Mouse (Mus musculus) hematopoietic stem cell, adult 5-6 weeks (primary cell): ENCODE data around the gene Rnf43. TPM values are rescaled to one million over a fixed set of nuclear protein-coding genes. Genes with fewer than 3 reads are reported as not detected.
A peak's percentile ranks its signal among the peaks of the same experiment; 100 is the strongest.

ENCODE experiments used
- ATAC-seq, 2 experiments: fragments of 125-278 bp in 1 of 2; replicated peaks in 1 of 2; 2 replicates each; pipeline ENCODE4 v1.8.0; 2016 to 2017; ENCODE audit warnings: inconsistent platforms in 2 of 2, mild to moderate bottlenecking in 2 of 2, moderate number of reproducible peaks in 2 of 2, low read depth in 1 of 2, moderate TSS enrichment in 1 of 2; ENCODE audit not compliant: low FRiP score in 2 of 2, poor library complexity in 2 of 2, severe bottlenecking in 2 of 2, insufficient read depth in 1 of 2, low TSS enrichment in 1 of 2
- total RNA-seq: library from RNA; stranded (forward); fragments of 172-1452, 232-1000 nt; gene quantifications from 2 replicates; pipeline ENCODE4 v1.2.3, GENCODE M21; 2017

The Rnf43 gene
- total RNA-seq, 1 experiment from 2014 or later, result not detected

DNA sequence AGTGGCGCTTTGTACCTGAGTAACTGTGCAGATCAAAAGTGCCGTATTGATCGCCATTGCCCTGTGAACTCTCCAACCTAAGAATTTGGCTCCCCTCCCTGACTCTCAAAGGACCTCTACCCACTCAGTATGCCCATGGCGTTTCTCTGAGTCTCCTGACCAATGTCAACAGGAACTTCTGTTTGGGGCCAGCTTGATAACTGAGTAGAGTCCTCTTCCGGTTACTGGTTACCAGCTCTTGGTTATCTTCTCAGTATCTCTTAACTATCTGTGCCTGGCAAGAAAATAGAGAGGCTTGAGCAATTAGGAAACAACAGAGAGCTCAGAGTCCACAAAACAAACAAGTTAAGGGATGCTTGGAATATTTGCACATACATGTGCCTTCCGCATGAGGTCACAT is 38.6 kb downstream of the Rnf43 start:
- ATAC-seq, result no peak

DNA sequence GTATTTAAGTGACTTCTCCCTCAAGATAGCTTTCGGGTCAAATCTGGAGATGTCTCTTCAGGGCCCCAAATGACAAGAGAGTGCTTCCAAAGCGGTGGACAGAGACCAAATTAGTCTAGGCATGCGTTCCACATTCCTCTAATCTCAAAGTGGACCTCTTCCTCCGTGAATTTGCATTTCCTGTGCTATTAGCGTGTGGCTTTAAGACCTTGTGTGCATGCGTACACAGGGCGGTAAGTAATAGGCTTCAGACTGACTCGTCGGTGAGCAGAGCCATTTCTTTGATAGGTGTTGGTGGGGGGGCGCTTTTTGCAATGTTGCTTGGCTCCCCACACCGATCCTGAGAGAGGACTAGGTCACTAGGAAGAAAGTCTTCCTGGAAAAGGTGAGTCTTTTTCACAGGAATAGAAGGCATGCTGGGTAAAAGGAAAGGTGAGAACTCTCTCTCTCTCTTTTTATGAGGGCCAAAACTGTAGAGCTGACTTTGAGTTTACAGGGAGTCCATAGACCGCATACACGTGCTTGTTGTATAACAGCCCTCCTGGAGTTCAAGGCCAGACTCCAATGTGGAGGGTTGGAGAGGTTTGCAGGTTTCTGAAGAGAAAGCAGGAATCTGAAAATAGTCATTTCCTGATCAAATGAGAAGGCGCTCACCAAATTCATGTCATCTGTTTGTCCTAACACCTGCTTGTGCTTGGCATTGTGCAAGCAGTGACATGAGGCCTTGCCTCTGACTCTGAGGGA is 39.5 kb downstream of the Rnf43 start:
- ATAC-seq, result no peak

DNA sequence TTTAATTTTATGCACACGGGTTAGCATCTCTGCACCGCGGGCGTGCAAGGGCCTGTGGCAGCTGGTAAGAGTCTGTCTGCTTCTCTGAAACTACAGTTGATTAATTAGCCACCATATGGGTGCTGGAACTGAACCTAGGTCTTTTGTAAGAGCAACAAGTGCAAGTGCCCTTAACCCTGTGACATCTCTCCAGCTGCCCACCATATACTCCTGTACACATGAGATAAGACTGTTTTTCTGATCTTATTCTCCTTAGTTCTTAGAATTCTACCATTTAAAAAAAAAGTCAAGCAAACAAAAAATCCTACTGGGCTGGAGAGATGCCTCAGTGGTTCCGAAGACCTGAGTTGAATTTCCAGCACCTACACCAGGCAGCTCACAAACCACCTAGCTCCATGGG is 41.1 kb downstream of the Rnf43 start:
- no peak for ATAC-seq

DNA sequence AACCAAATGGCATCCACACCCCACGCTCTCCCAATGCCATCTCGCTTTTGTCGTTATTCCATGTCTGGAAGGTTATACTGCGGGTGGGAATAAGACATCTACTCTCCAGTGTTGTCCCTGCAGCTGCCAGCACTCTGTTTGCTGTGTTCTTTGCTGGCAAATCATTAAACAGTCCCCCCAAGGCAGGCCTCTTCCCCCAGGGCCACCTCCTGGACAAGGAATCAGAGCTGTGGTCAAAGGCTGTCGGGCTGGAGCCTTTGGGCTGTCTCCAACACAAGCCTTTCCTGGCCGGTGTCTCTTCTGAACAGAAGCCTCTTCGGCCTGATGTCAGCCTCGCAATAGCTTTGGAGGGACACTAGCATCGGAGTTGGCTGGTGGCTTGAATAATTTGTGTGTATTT is 41.8 kb downstream of the Rnf43 start:
- ATAC-seq, result no peak

DNA sequence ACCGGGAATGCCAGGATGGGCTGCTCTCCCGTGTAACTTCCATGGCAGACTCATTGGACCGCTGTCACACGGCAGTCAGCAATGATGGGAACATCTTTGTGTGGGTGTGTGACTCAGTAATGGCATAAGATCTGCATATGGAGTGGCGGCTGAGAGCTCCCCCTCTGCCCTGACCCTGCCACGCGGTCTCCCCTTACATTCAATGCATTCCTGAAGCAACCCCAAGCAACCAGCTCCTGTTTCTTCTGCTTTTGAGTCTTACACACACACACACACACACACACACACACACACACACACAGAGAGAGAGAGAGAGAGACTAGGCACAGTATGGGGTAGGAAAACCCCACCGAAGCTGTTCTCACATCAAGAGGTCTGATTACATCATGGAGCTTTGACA is 45.0 kb downstream of the Rnf43 start:
- no peak for ATAC-seq

DNA sequence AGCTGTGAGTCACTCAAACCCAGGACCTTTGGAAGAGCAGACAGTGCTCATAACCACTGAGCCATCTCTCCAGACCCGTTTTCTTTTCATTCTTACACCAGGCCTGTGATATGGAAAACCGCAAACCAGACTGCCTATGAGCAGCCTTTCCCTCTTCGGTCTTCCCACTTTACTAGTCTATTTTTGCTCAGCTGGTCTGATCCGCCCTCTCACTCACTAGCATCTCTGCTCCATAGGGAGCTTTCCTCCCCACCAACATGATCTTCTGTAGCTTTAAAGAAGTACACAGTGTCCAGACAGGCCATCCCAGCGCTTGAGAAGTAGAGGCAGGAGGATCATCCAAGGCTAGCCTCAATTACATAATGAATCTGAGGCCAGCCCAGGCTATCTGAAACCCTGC is 46.5 kb downstream of the Rnf43 start:
- ATAC-seq, result no peak

DNA sequence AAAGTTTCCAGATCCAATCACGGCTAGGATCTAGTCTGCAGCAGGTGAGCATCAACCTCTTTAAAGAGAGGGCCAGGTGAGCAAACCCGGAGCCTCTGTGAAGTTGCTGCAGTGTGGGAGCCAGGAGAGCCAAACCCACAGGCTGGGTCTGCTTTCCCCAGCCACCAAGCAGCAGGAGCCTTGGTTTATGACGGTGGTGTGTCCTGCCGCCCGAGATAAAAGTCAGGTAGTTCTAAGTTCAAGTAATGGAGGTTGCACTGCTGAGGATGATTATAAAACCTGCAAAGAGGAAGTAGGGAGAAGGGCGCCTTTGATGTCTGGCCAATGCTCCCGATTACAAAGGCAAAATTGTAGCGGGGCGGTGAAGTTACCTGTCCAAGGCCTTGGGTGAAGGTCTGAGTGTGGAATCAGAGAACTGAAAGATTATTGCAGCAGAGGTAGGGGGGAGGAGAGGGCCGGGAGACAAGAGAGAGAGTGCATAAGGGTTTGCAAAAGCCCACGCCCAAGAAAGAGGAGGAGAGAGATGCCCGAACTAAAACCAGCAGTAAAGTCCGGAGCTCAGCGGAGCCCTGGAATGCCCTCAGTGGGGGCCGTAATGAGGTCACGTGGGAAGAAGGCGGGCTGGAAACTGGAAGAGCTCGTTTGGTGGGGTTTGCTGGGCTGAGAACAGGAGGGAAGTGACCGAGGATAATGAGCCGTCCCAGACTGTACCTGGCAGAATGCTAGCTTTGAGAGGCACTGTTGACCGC is 47.2 kb downstream of the Rnf43 start:
- ATAC-seq, result peak; percentile 24 to 48; a peak in 2 of 4 replicates

DNA sequence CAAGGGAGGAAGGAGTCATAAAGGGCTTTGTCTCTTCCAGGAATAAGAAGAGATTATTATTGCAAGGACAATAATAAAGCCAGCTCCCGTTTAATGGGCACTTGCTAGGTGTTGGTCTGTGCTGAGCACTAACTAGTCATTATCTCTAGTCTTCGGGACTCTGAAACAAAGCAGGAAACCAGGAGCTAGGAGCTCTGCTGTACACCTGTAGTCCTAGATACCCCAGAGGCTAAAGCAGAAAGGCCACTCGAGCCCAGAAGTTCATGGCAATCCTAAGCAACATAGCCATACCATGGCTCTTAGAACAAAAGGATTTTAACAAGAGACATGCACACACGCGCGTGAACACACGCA is 47.7 kb downstream of the Rnf43 start:
- ATAC-seq, result no peak

DNA sequence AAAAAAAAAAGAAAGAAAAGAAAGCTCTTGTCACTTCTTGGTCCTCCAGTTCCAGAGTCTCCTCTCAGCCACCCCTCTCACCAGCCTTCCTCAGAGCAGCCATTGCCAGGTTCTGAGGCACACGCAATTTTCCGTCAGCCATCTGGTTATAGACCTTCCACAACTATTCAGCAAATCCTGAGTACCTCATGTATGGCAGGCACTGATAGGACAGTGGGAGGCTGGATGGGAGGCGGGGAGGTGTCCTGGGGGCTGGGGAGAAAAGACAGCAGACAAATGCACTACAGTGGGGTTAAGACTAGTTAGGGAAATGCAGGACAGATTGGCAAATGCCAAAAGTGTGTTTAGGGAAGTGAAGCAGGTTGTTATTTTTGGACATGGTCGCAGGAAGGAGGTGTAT is 49.7 kb downstream of the Rnf43 start:
- peak in 1 of 2 experiments; percentile 10; a peak in 1 of 4 replicates for ATAC-seq

DNA sequence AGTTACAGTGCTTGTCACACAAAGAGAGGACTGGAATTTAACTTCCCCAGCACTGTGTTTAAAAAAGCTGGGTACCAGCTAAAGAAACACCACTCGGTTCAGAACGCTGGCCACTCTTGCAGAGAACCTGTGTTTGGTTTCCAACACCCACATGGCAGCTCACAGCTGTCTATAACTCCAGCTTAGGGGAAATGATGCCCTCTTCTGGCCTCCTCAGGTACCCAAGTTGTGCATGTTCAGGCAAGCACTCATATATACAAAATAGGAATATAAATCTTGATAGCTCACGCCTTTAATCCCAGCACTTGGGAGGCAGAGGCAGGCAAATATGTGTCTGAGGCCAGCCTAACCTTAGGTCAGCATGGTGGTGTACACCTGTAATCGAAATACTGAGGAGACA is 53.5 kb downstream of the Rnf43 start:
- no peak for ATAC-seq

DNA sequence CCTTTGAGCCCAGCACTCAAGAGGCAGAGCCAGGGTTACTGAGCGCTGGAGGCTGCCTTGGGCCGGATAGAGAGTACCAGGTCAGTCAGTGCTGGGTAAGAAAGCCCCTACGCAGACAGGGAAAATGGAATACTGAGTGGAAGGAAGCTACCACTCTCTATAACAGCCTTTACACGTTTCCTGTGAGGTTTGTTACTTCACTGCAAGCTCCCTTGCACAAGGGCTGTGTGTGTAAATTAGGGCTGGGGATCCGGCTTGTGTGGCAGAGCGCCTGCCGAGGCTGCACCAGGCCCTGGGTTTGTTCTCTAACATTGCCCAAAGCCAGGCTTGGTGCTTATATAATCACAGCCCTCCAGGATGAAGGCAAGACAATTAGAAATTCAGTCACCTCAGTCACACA is 57.0 kb downstream of the Rnf43 start:
- peak in 1 of 2 experiments; percentile 74; a peak in 1 of 4 replicates for ATAC-seq

DNA sequence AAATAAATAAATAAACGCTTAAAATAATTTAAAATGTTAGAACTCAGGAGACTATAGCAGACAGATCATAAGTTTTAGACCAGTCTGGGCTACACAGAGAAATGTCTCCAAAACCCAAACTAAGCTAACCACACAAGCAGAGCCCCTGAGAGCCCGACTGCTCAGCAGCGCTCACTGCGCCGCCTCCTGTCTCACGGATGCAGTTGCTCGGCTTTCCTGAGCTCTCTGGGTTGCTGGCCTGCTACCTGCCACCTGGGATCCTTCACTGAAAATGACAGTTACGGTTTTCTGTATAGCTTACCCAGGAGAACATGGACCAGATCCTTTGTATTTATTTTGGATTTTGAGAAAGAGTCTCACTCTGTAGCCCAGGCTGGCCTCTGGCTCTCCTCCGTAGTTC is 57.8 kb downstream of the Rnf43 start:
- no peak for ATAC-seq

DNA sequence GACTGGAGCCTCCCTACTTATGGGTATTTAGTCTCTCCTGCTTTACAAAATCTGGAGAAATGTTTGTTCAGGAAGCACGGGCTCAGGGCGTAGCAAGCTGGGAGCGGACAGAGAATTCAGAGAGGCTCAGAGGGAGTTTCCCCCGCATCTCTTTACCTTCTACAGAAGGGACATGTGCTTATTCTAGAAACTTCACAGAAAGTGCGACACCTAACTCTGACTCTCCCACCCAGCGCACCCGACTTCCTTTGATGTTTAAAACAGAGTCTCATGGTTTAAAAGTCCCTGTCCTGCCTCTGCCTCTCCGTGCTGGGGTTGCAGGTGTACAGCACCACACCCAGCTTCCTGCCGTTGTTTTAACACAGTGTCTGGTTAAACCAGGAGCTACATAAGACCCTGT is 58.3 kb downstream of the Rnf43 start:
- no peak for ATAC-seq

DNA sequence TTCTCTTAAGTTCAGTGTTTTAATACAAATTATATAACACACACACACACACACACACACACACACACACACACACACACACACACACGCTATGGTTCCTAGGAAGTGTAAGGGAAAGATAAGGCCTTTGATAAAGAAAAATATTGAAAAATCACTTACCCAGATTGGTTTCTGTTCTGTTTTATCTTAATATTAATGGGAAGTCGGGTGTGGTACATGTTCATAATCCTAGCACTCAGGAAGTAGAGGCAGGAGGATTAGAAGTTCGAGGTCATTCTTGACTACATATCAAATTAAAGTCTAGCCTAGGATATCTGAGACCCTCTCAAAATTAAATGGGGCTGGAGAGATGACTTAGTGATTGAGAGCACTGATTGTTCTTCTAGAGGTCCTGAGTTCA is 59.6 kb downstream of the Rnf43 start:
- no peak for ATAC-seq

DNA sequence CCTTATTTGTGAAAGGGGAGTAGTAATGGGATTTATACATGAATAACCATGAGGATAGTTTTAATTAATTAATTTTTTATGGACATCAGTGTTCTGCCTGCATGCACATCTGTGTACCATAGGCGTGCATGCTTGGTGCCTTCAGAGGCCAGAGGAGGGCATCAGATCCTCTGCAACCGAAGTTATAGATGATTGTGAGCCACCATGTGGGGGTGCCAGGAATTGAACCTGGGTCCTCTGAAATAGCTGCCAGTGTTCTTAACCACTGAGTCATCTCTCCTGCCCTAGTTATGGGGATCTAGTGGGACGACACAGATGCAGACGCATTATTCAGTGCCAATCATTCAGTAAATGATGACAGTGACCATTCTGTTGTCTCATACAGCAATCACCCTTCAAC is 60.4 kb downstream of the Rnf43 start:
- no peak for ATAC-seq

DNA sequence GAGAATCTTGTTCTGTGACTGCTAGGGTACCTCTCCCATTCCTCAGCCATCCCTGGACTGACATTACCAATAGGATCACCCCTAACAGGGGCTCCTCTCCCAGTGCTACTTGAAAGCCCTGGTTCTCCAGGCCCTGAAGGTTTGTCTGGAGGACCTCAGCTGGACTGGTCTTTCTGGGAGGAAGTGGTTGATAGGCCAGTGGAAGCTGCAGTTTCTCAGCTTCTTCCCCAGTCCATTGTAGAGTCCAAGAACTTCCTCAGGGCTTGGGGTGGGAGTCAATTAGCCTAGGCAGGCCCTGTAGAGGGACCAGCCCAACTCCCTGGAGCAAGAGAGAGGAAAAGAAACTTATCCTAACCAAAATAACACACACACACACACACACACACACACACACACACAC is 63.0 kb downstream of the Rnf43 start:
- no peak for ATAC-seq

DNA sequence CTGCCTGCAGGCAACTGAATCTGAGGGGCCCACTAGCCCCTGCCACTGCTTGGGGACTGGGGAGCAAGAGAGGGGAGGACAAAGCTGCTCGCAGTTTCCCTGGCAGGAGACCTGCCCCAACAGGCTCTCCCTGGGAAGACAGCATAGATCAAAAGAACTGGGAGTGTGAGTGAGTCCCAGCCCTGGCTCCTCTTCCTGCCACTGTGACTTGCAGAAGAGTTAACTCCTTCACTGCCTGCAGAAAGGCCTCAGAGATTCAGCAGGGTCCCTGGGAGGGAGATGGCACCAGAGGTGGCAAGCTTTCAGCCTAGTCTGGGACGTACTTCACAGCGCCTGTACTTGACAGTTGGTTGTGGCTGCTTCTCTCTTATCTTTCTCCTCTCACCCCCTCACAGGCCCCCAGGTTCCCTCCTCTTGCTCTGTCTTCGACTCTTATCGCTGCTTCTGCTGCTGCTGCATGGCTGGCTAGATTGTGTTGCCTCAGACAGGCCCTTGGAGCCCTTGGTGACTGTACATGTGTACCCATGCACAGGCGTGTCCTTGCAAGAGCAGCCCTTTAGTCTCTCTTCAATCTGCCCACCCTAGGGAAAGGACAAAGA is 63.5 kb downstream of the Rnf43 start:
- ATAC-seq, result peak; percentile 43 to 64; a peak in 3 of 4 replicates

DNA sequence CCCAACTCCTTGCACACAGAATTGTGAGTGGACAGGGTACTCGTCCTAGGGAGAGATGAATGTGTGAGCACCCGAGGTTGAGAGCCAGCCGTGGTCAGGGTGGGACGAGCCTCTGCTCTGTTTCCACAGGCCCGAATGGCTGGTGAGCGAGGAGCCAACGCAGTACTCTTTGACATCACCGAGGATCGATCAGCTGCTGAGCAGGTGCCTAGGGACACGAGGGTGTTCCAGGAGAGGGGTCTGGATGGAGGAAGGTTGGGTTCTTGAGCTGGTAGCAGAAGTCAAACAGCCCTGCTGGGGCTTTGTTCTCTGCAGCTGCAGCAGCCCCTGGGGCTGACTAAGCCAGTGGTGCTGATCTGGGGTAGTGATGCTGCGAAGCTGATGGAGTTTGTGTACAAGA is 64.5 kb downstream of the Rnf43 start:
- no peak for ATAC-seq
